Mouse (Mus musculus) embryonic facial prominence, embryonic 11.5 days (tissue): ENCODE data around the gene Cutal. TPM values are rescaled to one million over a fixed set of nuclear protein-coding genes. Genes with fewer than 3 reads are reported as not detected.
"Not testable (repeated sequence)": the region's sequence is repeated elsewhere in the genome, so short reads cannot be mapped to it uniquely, and the experiment has no call there.

Experiments used
- ATAC-seq: fragments of 200-750 bp; cut with Nextera tagmentation; replicated peaks from 2 replicates; pipeline ENCODE4 v1.8.0; 2017; ENCODE audit warnings: low read depth; ENCODE audit not compliant: insufficient number of reproducible peaks, low FRiP score, low TSS enrichment
- DNase-seq: peaks from one replicate; pipeline ENCODE4 v3.0.0-alpha.2; 2015; ENCODE audit warnings: low spot score
- H3K27ac ChIP-seq: fragments of 300-500 bp; sonication (generic); replicated peaks from 2 replicates; pipeline ENCODE4 v1.5.1; 2014; ENCODE audit warnings: mild to moderate bottlenecking, low read depth, low read length, control low read depth
- H3K27me3 ChIP-seq: fragments of 300-500 bp; sonication (generic); 2 replicates; pipeline ENCODE4 v1.6.1; 2014; ENCODE audit warnings: mild to moderate bottlenecking, low read length, moderate library complexity, mixed read lengths; ENCODE audit not compliant: control insufficient read depth, insufficient read depth
- H3K36me3 ChIP-seq: fragments of 300-500 bp; sonication (generic); replicated peaks from 2 replicates; pipeline ENCODE4 v1.6.1; 2014; ENCODE audit warnings: low read depth, mild to moderate bottlenecking, low read length, moderate library complexity, mixed read lengths; ENCODE audit not compliant: control insufficient read depth, insufficient read depth
- H3K4me1 ChIP-seq: fragments of 300-500 bp; sonication (generic); 2 replicates; pipeline ENCODE4 v1.6.1; 2014; ENCODE audit warnings: low read length, mixed read lengths; ENCODE audit not compliant: control insufficient read depth, insufficient read depth
- H3K4me2 ChIP-seq: fragments of 300-500 bp; sonication (generic); 2 replicates; pipeline ENCODE4 v1.6.1; 2014; ENCODE audit warnings: low read depth, mild to moderate bottlenecking, control low read depth, low read length, moderate library complexity
- H3K4me3 ChIP-seq: fragments of 300-500 bp; sonication (generic); 2 replicates; pipeline ENCODE4 v1.5.1; 2014; ENCODE audit warnings: low read depth, low read length, control low read depth
- H3K9ac ChIP-seq: fragments of 300-500 bp; sonication (generic); replicated peaks from 2 replicates; pipeline ENCODE4 v1.6.1; 2014; ENCODE audit warnings: mild to moderate bottlenecking, control low read depth, low read length
- H3K9me3 ChIP-seq: fragments of 300-500 bp; sonication (generic); replicated peaks from 2 replicates; pipeline ENCODE4 v1.6.1; 2016; ENCODE audit warnings: mild to moderate bottlenecking, low read length, inconsistent platforms, mixed read lengths; ENCODE audit not compliant: control insufficient read depth
- WGBS: fragments of 180-500 bp; shearing (Covaris S2); extraction: QIAGEN DNeasy Blood & Tissue Kit; methylation state at CpG from one replicate; pipeline ENCODE4 v1.1.7; 2014; 5-methylcytosine and 5-hydroxymethylcytosine counted together
- polyA plus RNA-seq: library from polyadenylated mRNA; unstranded; fragments of >200 nt; fragmentation: Nextera tagmentation; extraction: Ambion mirVana; gene quantifications from 2 replicates; pipeline ENCODE4 v1.2.1, GENCODE M21; 2014

Cutal gene
- polyA plus RNA-seq, 1 experiment from 2014 or later: 0.32 TPM

- ATAC-seq: no peak
- Histone ChIP-seq H3K4me3 (no peak overlapping the region), H3K27ac (no peak overlapping the region), H3K9me3 (no peaks in the 10 kb centered on the region), H3K36me3 (no peaks in the 10 kb centered on the region), H3K4me1 (no peaks in the 10 kb centered on the region), H3K9ac (no peak overlapping the region), H3K27me3 (no peaks in the 10 kb centered on the region), H3K4me2 (no peak overlapping the region)
- 90% methylated on average over 17 of the region's 17 CpGs for WGBS
- no peak for DNase-seq
These were observed 40.6 kb upstream of the Cutal start for GRCm38 (mm10) chr2:34833624-34834023.

- no peak for DNase-seq
- no peak overlapping the region for H3K4me2 ChIP-seq
- WGBS: 69% methylated on average over 3 of the region's 3 CpGs
- no peak overlapping the region for H3K4me3 ChIP-seq
- no peaks in the 10 kb centered on the region for H3K27me3 ChIP-seq
- no peak for ATAC-seq
- no peaks in the 10 kb centered on the region for H3K4me1 ChIP-seq
- no peak overlapping the region for H3K27ac ChIP-seq
- no peaks in the 10 kb centered on the region for H3K9me3 ChIP-seq
- H3K9ac ChIP-seq: no peak overlapping the region
- no peaks in the 10 kb centered on the region for H3K36me3 ChIP-seq
These were observed 38.5 kb upstream of the Cutal start for GRCm38 (mm10) chr2:34835669-34836068.

GRCm38 (mm10) chr2:34840143-34840542 is 34.1 kb upstream of the Cutal start:
- not testable (repeated sequence) for H3K4me1 ChIP-seq, H3K27ac ChIP-seq, ATAC-seq, H3K9me3 ChIP-seq, H3K9ac ChIP-seq, H3K27me3 ChIP-seq, H3K4me2 ChIP-seq, DNase-seq, H3K36me3 ChIP-seq, H3K4me3 ChIP-seq
- WGBS: 82% methylated on average over 5 of the region's 5 CpGs

GRCm38 (mm10) chr2:34841706-34842105 is 32.5 kb upstream of the Cutal start:
- no peak overlapping the region for H3K4me2 ChIP-seq
- no peaks in the 10 kb centered on the region for H3K4me1 ChIP-seq
- DNase-seq (no peak), ATAC-seq (no peak)
- H3K27me3 ChIP-seq: no peaks in the 10 kb centered on the region
- no peaks in the 10 kb centered on the region for H3K36me3 ChIP-seq
- H3K4me3 ChIP-seq: no peak overlapping the region
- 91% methylated on average over 8 of the region's 8 CpGs for WGBS
- H3K9me3 ChIP-seq: no peaks in the 10 kb centered on the region
- no peak overlapping the region for H3K27ac ChIP-seq
- no peak overlapping the region for H3K9ac ChIP-seq

GRCm38 (mm10) chr2:34843211-34843939 is 30.8 kb upstream of the Cutal start:
- no peak overlapping the region for H3K9ac ChIP-seq
- no peaks in the 10 kb centered on the region for H3K36me3 ChIP-seq
- 83% methylated on average over 11 of the region's 11 CpGs for WGBS
- no peaks in the 10 kb centered on the region for H3K4me1 ChIP-seq
- no peaks in the 10 kb centered on the region for H3K9me3 ChIP-seq
- no peak for ATAC-seq
- H3K4me3 ChIP-seq: no peak overlapping the region
- no peak overlapping the region for H3K4me2 ChIP-seq
- H3K27ac ChIP-seq: no peak overlapping the region
- DNase-seq: no peak
- no peaks in the 10 kb centered on the region for H3K27me3 ChIP-seq

GRCm38 (mm10) chr2:34847702-34848101 is 26.5 kb upstream of the Cutal start:
- Histone ChIP-seq H3K4me3 (no peak overlapping the region), H3K4me1 (no peaks in the 10 kb centered on the region)

GRCm38 (mm10) chr2:34855265-34855664 is 18.9 kb upstream of the Cutal start:
- Histone ChIP-seq H3K4me2 (no peak overlapping the region), H3K27ac (no peak overlapping the region), H3K9me3 (no peaks in the 10 kb centered on the region), H3K9ac (no peak overlapping the region), H3K4me1 (no peaks in the 10 kb centered on the region), H3K27me3 (no peaks in the 10 kb centered on the region), H3K4me3 (no peak overlapping the region), H3K36me3 (peaks cover 17% of the 10 kb centered on the region)
- DNase-seq (no peak), ATAC-seq (no peak)
- 100% methylated on average over 4 of the region's 4 CpGs for WGBS

More at GRCm38 (mm10) chr2:34847702-34848101, 26.5 kb upstream of the Cutal start:
- no peak for ATAC-seq
- Histone ChIP-seq H3K36me3 (peaks cover 3% of the 10 kb centered on the region; the same call in 1 of the 2 replicates), H3K4me2 (no peak overlapping the region), H3K9me3 (no peaks in the 10 kb centered on the region), H3K27ac (no peak overlapping the region), H3K27me3 (no peaks in the 10 kb centered on the region), H3K9ac (no peak overlapping the region)
- DNase-seq: no peak
- 80% methylated on average over 1 of the region's 1 CpGs for WGBS

- no peak overlapping the region for H3K4me2 ChIP-seq
- H3K36me3 ChIP-seq: peaks cover 21% of the 10 kb centered on the region
- H3K9ac ChIP-seq: no peak overlapping the region
- no peaks in the 10 kb centered on the region for H3K27me3 ChIP-seq
- no peak overlapping the region for H3K4me3 ChIP-seq
- no peak overlapping the region for H3K27ac ChIP-seq
- no peaks in the 10 kb centered on the region for H3K9me3 ChIP-seq
- ATAC-seq: no peak
- H3K4me1 ChIP-seq: no peaks in the 10 kb centered on the region
- 90% methylated on average over 8 of the region's 8 CpGs for WGBS
- DNase-seq: no peak
These were observed 16.5 kb upstream of the Cutal start for GRCm38 (mm10) chr2:34857728-34858127.
